Mouse (Mus musculus): Measurements from ENCODE around the gene Fbxo42. TPM values are rescaled to one million over a fixed set of nuclear protein-coding genes. Genes with fewer than 3 reads are reported as not detected.

The Fbxo42 gene
- total RNA-seq, 2 experiments from 2014 or later, result 10.2 to 15.3 TPM

GRCm38 (mm10) chr4:141210524-141211219 is 63.0 kb downstream of the Fbxo42 start:
- ATAC-seq (replicated peaks; ENCODE audit: low FRiP score, low TSS enrichment, poor library complexity, severe bottlenecking), result peak; percentile 39

- no peak for ATAC-seq (replicated peaks; ENCODE audit: low FRiP score, low TSS enrichment, poor library complexity, severe bottlenecking)
These were observed 63.9 kb downstream of the Fbxo42 start for GRCm38 (mm10) chr4:141211646-141212045.

- no peak for ATAC-seq (replicated peaks; ENCODE audit: low FRiP score, low TSS enrichment, poor library complexity, severe bottlenecking)
These were observed 65.2 kb downstream of the Fbxo42 start for GRCm38 (mm10) chr4:141212892-141213291.

- ATAC-seq (replicated peaks; ENCODE audit: low FRiP score, low TSS enrichment, poor library complexity, severe bottlenecking), result no peak
These were observed 65.6 kb downstream of the Fbxo42 start for GRCm38 (mm10) chr4:141213342-141213741.

- peak; percentile 87 for ATAC-seq (replicated peaks; ENCODE audit: low FRiP score, low TSS enrichment, poor library complexity, severe bottlenecking)
These were observed 66.1 kb downstream of the Fbxo42 start, which contains the start of gene Rsg1 for GRCm38 (mm10) chr4:141213770-141214336. TSS of gene Rsg1 (plus strand) at chr4:141213956.

GRCm38 (mm10) chr4:141214337-141214851 is 66.7 kb downstream of the Fbxo42 start:
- ATAC-seq (replicated peaks; ENCODE audit: low FRiP score, low TSS enrichment, poor library complexity, severe bottlenecking), result peak; percentile 85

GRCm38 (mm10) chr4:141219583-141220213 is 72.0 kb downstream of the Fbxo42 start:
- peak; percentile 37; the same call in 1 of the 2 replicates for ATAC-seq (replicated peaks; ENCODE audit: low FRiP score, low TSS enrichment, poor library complexity, severe bottlenecking)

- no peak for ATAC-seq (replicated peaks; ENCODE audit: low FRiP score, low TSS enrichment, poor library complexity, severe bottlenecking)
These were observed 74.1 kb downstream of the Fbxo42 start for GRCm38 (mm10) chr4:141221848-141222247.

- no peak for ATAC-seq (replicated peaks; ENCODE audit: low FRiP score, low TSS enrichment, poor library complexity, severe bottlenecking)
These were observed 75.0 kb downstream of the Fbxo42 start for GRCm38 (mm10) chr4:141222752-141223151.

- no peak for ATAC-seq (replicated peaks; ENCODE audit: low FRiP score, low TSS enrichment, poor library complexity, severe bottlenecking)
These were observed 81.0 kb downstream of the Fbxo42 start for GRCm38 (mm10) chr4:141228687-141229086.

GRCm38 (mm10) chr4:141233196-141233595 is 85.5 kb downstream of the Fbxo42 start:
- ATAC-seq (replicated peaks; ENCODE audit: low FRiP score, low TSS enrichment, poor library complexity, severe bottlenecking), result no peak

- no peak for ATAC-seq (replicated peaks; ENCODE audit: low FRiP score, low TSS enrichment, poor library complexity, severe bottlenecking)
These were observed 87.9 kb downstream of the Fbxo42 start for GRCm38 (mm10) chr4:141235537-141236111.

GRCm38 (mm10) chr4:141236856-141237255 is 89.1 kb downstream of the Fbxo42 start:
- ATAC-seq (replicated peaks; ENCODE audit: low FRiP score, low TSS enrichment, poor library complexity, severe bottlenecking), result no peak

- peak; percentile 39 for ATAC-seq (replicated peaks; ENCODE audit: low FRiP score, low TSS enrichment, poor library complexity, severe bottlenecking)
These were observed 91.0 kb downstream of the Fbxo42 start for GRCm38 (mm10) chr4:141238492-141239387.

GRCm38 (mm10) chr4:141239388-141240125 is 91.8 kb downstream of the Fbxo42 start, which contains the start of gene Arhgef19:
TSS of gene Arhgef19 (plus strand) at chr4:141239499.
- peak; percentile 94 for ATAC-seq (replicated peaks; ENCODE audit: low FRiP score, low TSS enrichment, poor library complexity, severe bottlenecking)

GRCm38 (mm10) chr4:141240617-141241016 is 92.9 kb downstream of the Fbxo42 start:
- peak; percentile 60 for ATAC-seq (replicated peaks; ENCODE audit: low FRiP score, low TSS enrichment, poor library complexity, severe bottlenecking)

GRCm38 (mm10) chr4:141241861-141242260 is 94.1 kb downstream of the Fbxo42 start:
- no peak for ATAC-seq (replicated peaks; ENCODE audit: low FRiP score, low TSS enrichment, poor library complexity, severe bottlenecking)

GRCm38 (mm10) chr4:141242651-141243241 is 95.0 kb downstream of the Fbxo42 start:
- ATAC-seq (replicated peaks; ENCODE audit: low FRiP score, low TSS enrichment, poor library complexity, severe bottlenecking), result no peak

Data from megakaryocyte-erythroid progenitor cell, adult 5-6 weeks (primary cell).